Mouse (Mus musculus) small intestine, adult 2 months (tissue): ENCODE results near the gene Lnx1. TPM values are rescaled to one million over a fixed set of nuclear protein-coding genes. Genes with fewer than 3 reads are reported as not detected.
A peak's percentile ranks its signal among the peaks of the same experiment; 100 is the strongest.

Experiments used
- H3K27ac ChIP-seq: fragments of 200-500 bp; 2 replicates; pipeline ENCODE4 v1.5.1; 2012; ENCODE audit warnings: low read depth, low read length, control low read depth, inconsistent platforms; ENCODE audit not compliant: insufficient read depth
- H3K27me3 ChIP-seq: fragments of 200-500 bp; 2 replicates; pipeline ENCODE4 v1.6.1; 2012; ENCODE audit warnings: mild to moderate bottlenecking, moderate library complexity, low read length, inconsistent platforms; ENCODE audit not compliant: control insufficient read depth, insufficient read depth
- H3K36me3 ChIP-seq: fragments of 200-500 bp; 2 replicates; pipeline ENCODE4 v1.6.1; 2012; ENCODE audit warnings: mild to moderate bottlenecking, low read length, control low read depth, inconsistent platforms; ENCODE audit not compliant: control insufficient read depth, insufficient read depth
- H3K4me1 ChIP-seq: fragments of 200-500 bp; 2 replicates; pipeline ENCODE4 v1.6.1; 2012; ENCODE audit warnings: low read length, inconsistent platforms, mixed read lengths; ENCODE audit not compliant: control insufficient read depth, insufficient read depth, insufficient read length
- H3K4me3 ChIP-seq: fragments of 200-500 bp; 2 replicates; pipeline ENCODE4 v1.5.1; 2012; ENCODE audit warnings: low read depth, mild to moderate bottlenecking, control low read depth, inconsistent platforms, low read length, moderate library complexity
- CTCF ChIP-seq: fragments of 200-500 bp; IDR thresholded peaks from 2 replicates; pipeline ENCODE4 v1.5.1; 2012; ENCODE audit warnings: low read depth, mild to moderate bottlenecking, control low read depth, inconsistent platforms, low read length, moderate library complexity, mixed read lengths; ENCODE audit not compliant: insufficient replicate concordance, insufficient read length; ENCODE audit errors: extremely low read depth
- POLR2A ChIP-seq: fragments of 200-500 bp; IDR thresholded peaks from 2 replicates; pipeline ENCODE4 v1.6.1; 2012; ENCODE audit warnings: low read depth, mild to moderate bottlenecking, control low read depth, inconsistent platforms, low read length, moderate library complexity
- WGBS: fragments of 180-500 bp; shearing (Covaris S2); methylation state at CpG from one replicate; pipeline ENCODE4 v1.1.7; 2018; 5-methylcytosine and 5-hydroxymethylcytosine counted together
- polyA plus RNA-seq: library from polyadenylated mRNA; depleted of rRNA; stranded (reverse); fragments of >200 nt; gene quantifications from 2 replicates; pipeline ENCODE4 v1.2.3, GENCODE M21; 2012

Gene Lnx1
- polyA plus RNA-seq, 1 experiment: 21.1 TPM

DNA sequence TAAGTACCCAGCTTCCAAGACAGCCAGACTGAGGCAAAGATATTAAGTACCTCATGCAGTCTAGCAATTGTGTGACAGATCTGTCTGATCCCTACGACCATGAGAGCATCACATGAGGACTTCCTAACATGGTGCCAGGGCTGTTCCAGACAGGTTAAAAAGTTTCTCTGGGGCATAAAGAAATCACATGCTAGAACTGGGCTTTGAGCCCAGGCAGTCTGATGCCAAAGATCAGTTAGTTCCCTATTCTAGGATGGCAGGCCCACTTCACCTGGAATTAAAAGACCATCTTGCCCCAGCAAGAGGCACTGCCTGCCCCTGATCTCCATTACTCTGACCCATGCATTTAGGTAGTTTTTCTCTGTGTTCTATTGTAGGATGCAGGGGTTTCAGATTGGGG lies 3.0 kb downstream of the Lnx1 start:
- WGBS: 49% methylated on average over 1 of the region's 1 CpGs
- TF ChIP-seq POLR2A (no peak), CTCF (no peak)
- H3K36me3 ChIP-seq: peaks cover 8% of the 10 kb centered on the region

DNA sequence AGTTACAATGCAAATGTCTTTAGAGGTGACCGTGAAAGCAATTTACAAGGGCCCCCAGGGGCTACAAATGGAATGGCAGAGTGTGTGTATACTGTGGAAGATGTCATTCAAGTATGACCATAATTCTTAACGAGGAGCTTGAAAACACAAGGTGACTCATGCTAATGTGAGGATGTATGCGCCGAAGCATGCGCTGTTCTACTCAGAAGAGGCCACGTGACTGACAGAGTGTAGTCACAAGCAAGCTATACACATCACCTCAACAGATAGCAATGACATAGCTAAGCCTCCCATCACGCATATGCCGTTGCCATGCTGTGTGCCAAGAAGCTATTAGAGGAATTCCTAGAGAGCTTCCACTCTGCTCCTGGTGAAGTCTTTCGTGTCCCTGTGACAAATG lies 5.2 kb downstream of the Lnx1 start:
- WGBS: 89% methylated on average over 9 of the region's 9 CpGs
- Histone ChIP-seq H3K27me3 (no peaks in the 10 kb centered on the region), H3K4me1 (peaks cover 9% of the 10 kb centered on the region; the same call in 1 of the 2 replicates), H3K36me3 (peaks cover 10% of the 10 kb centered on the region), H3K4me3 (no peak overlapping the region), H3K27ac (no peak overlapping the region)
- no peak for TF ChIP-seq CTCF
- no peak for TF ChIP-seq POLR2A

More for the DNA sequence above, 3.0 kb downstream of the Lnx1 start:
- H3K4me1 ChIP-seq: peaks cover 6% of the 10 kb centered on the region; the same call in 1 of the 2 replicates
- H3K27me3 ChIP-seq: no peaks in the 10 kb centered on the region
- H3K27ac ChIP-seq: no peak overlapping the region
- H3K4me3 ChIP-seq: no peak overlapping the region

DNA sequence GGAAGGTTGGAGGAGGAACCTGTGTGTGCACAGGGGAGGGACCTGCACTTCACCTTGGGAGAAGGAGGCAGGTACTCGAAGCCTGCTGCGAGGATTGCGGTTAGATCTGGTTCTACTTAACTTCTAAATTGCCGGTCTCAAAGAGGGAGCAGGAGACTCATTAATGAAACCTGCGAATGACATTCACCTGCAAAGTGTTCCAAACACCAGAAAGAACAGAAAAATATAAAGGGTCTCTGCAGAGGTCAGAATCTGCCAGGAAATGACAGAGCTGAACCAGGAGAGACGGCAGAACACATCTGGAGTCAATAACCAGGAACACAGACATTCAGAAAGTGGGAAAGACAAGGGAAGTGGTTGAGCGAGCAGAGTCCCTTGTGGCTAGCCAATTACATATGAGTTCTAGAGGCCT lies 8.3 kb downstream of the Lnx1 start:
- Histone ChIP-seq H3K4me3 (no peak overlapping the region), H3K27ac (no peak overlapping the region), H3K27me3 (no peaks in the 10 kb centered on the region), H3K36me3 (peaks cover 13% of the 10 kb centered on the region), H3K4me1 (peaks cover 12% of the 10 kb centered on the region; the same call in 1 of the 2 replicates)
- TF ChIP-seq CTCF (no peak), POLR2A (no peak)
- 65% methylated on average over 7 of the region's 7 CpGs for WGBS

GRCm38 (mm10) chr5:74693836-74694235 lies 8.9 kb downstream of the Lnx1 start:
- peaks cover 12% of the 10 kb centered on the region; the same call in 1 of the 2 replicates for H3K4me1 ChIP-seq
- peaks cover 11% of the 10 kb centered on the region for H3K36me3 ChIP-seq
- H3K27ac ChIP-seq: no peak overlapping the region
- WGBS: 58% methylated on average over 2 of the region's 2 CpGs
- TF ChIP-seq POLR2A (no peak), CTCF (no peak)
- no peak overlapping the region for H3K4me3 ChIP-seq
- H3K27me3 ChIP-seq: no peaks in the 10 kb centered on the region

GRCm38 (mm10) chr5:74692411-74693090 lies 10.2 kb downstream of the Lnx1 start:
- H3K27me3 ChIP-seq: no peaks in the 10 kb centered on the region
- peak overlapping the region; percentile 90 for H3K27ac ChIP-seq
- peaks cover 16% of the 10 kb centered on the region for H3K4me1 ChIP-seq
- WGBS: 26% methylated on average over 6 of the region's 6 CpGs
- H3K4me3 ChIP-seq: no peak overlapping the region
- TF ChIP-seq POLR2A: no peak
- no peak for TF ChIP-seq CTCF
- H3K36me3 ChIP-seq: peaks cover 11% of the 10 kb centered on the region

GRCm38 (mm10) chr5:74688822-74689221 lies 13.9 kb downstream of the Lnx1 start:
- Histone ChIP-seq H3K27me3 (no peaks in the 10 kb centered on the region), H3K4me3 (no peak overlapping the region), H3K36me3 (peaks cover 12% of the 10 kb centered on the region), H3K27ac (no peak overlapping the region), H3K4me1 (peaks cover 32% of the 10 kb centered on the region)
- TF ChIP-seq POLR2A (no peak), CTCF (no peak)
- WGBS: 65% methylated on average over 2 of the region's 2 CpGs

- 76% methylated on average over 5 of the region's 5 CpGs for WGBS
- Histone ChIP-seq H3K4me3 (no peak overlapping the region), H3K4me1 (peaks cover 21% of the 10 kb centered on the region), H3K27ac (no peak overlapping the region), H3K27me3 (no peaks in the 10 kb centered on the region), H3K36me3 (peaks cover 22% of the 10 kb centered on the region)
- TF ChIP-seq POLR2A: no peak
- TF ChIP-seq CTCF: no peak
Measured at GRCm38 (mm10) chr5:74684944-74685343, 17.8 kb downstream of the Lnx1 start.
